Mouse (Mus musculus) cortical plate, adult 2 months (tissue): Measurements from ENCODE around the gene Prdx2.

Experiments used
- CTCF ChIP-seq: fragments of 200-500 bp; IDR thresholded peaks from 2 replicates; pipeline ENCODE4 v1.5.1; 2011; ENCODE audit warnings: mild to moderate bottlenecking, control low read depth, low read length; ENCODE audit not compliant: insufficient read depth; ENCODE audit errors: extremely low read depth
- POLR2A ChIP-seq: fragments of 200-500 bp; IDR thresholded peaks from 2 replicates; pipeline ENCODE4 v1.6.1; 2011; ENCODE audit warnings: mild to moderate bottlenecking, low read length, control low read depth; ENCODE audit not compliant: insufficient read depth; ENCODE audit errors: extremely low read depth

DNA sequence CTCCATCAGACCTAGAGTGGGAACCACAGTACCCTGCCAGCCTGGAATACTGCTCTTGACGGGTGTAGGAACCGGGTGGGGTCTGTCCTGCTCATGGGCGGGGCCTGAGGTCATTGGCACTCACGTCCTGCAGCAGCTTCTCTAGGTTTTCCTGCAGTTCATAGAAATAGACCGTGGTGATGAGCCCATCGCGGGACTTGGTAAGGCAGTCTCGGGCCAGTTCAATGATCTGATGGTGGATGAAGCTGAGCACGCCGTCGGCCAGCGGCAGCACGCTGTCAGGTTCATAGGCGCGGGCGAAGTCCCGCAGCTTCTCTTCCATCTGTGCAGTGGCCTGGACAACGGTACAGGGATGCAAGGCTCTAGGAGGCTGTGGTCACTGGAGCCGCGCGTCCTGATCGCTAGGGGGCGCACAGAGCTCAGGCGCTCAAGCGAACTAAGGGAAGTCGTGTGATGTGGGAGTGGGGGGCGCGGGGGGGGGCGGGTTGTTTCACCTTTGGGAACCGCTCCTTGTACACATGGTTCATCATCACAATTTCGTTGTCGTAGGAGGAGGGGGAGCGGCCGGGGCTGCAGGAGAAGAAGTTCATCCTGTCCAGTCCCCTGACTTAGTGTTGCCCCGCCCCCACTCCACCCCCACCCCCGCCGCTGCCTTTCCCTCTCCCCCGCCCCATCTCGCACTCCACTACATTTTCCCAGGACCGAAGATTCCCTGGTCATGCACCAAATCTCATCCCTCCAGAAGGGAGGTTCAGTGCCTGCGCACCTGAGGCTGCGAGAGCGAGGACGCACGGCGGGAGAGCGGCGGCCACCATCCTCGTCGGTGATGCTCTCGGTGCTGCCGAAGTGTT lies 40.7 kb upstream of the Prdx2 start:
- TF ChIP-seq CTCF (peak; percentile 70), POLR2A (no peak)
